Mouse (Mus musculus) heart, postnatal 0 days (tissue): ENCODE results near the gene Plekhg3. TPM values are rescaled to one million over a fixed set of nuclear protein-coding genes. Genes with fewer than 3 reads are reported as not detected.
A peak's percentile ranks its signal among the peaks of the same experiment; 100 is the strongest.

ENCODE experiments used
- ATAC-seq: fragments of 200-750 bp; cut with Nextera tagmentation; 2 replicates; pipeline ENCODE4 v1.8.0; 2017; ENCODE audit warnings: low read depth, moderate number of reproducible peaks, moderate library complexity; ENCODE audit not compliant: insufficient read depth
- DNase-seq: peaks from one replicate; pipeline ENCODE4 v3.0.0-alpha.2; 2016; ENCODE audit warnings: low spot score
- H3K27ac ChIP-seq: fragments of 300-500 bp; sonication (generic); 2 replicates; pipeline ENCODE4 v1.5.1; 2014; ENCODE audit warnings: low read depth, mild to moderate bottlenecking
- H3K27me3 ChIP-seq: fragments of 300-500 bp; sonication (generic); 2 replicates; pipeline ENCODE4 v1.6.1; 2014; ENCODE audit warnings: low read length, mixed read lengths; ENCODE audit not compliant: control insufficient read depth, insufficient read depth
- H3K36me3 ChIP-seq: fragments of 300-500 bp; sonication (generic); replicated peaks from 2 replicates; pipeline ENCODE4 v1.6.1; 2014; ENCODE audit warnings: low read length, mixed read lengths; ENCODE audit not compliant: control insufficient read depth, insufficient read depth
- H3K4me1 ChIP-seq: fragments of 300-500 bp; sonication (generic); 2 replicates; pipeline ENCODE4 v1.6.1; 2014; ENCODE audit warnings: antibody characterized with exemption; ENCODE audit not compliant: control insufficient read depth, insufficient read depth
- H3K4me2 ChIP-seq: fragments of 300-500 bp; sonication (generic); 2 replicates; pipeline ENCODE4 v1.6.1; 2014; ENCODE audit warnings: low read depth, mild to moderate bottlenecking, low read length, moderate library complexity
- H3K4me3 ChIP-seq: fragments of 300-500 bp; sonication (generic); 2 replicates; pipeline ENCODE4 v1.5.1; 2014; ENCODE audit warnings: low read depth, low read length
- H3K9ac ChIP-seq: fragments of 300-500 bp; sonication (generic); replicated peaks from 2 replicates; pipeline ENCODE4 v1.6.1; 2014; ENCODE audit warnings: low read depth, low read length, mixed read lengths
- H3K9me3 ChIP-seq: fragments of 300-500 bp; sonication (generic); replicated peaks from 2 replicates; pipeline ENCODE4 v1.6.1; 2016; ENCODE audit warnings: low read length; ENCODE audit not compliant: control insufficient read depth
- CTCF ChIP-seq: IDR thresholded peaks from 2 replicates; pipeline ENCODE4 v1.5.1; 2016; ENCODE audit warnings: antibody characterized with exemption, control low read depth, low read depth
- EP300 ChIP-seq: IDR thresholded peaks from 2 replicates; pipeline ENCODE4 v1.6.1; 2016; ENCODE audit warnings: antibody characterized with exemption, low read depth
- WGBS: fragments of 180-500 bp; shearing (Covaris S2); extraction: QIAGEN DNeasy Blood & Tissue Kit; methylation state at CpG from one replicate; pipeline ENCODE4 v1.1.7; 2014; 5-methylcytosine and 5-hydroxymethylcytosine counted together
- polyA plus RNA-seq: library from polyadenylated mRNA; unstranded; fragments of >200 nt; fragmentation: Nextera tagmentation; extraction: Ambion mirVana; gene quantifications from 2 replicates; pipeline ENCODE4 v1.2.1, GENCODE M21; 2015
- total RNA-seq: library from RNA; depleted of rRNA; stranded (reverse); fragments of >200 nt; gene quantifications from 2 replicates; pipeline ENCODE4 v1.2.3, GENCODE M21; 2014; ENCODE audit warnings: low replicate concordance

Plekhg3 gene
- total and polyA plus RNA-seq, 2 experiments from 2014 or later, result 3.7 to 21.7 TPM

DNA sequence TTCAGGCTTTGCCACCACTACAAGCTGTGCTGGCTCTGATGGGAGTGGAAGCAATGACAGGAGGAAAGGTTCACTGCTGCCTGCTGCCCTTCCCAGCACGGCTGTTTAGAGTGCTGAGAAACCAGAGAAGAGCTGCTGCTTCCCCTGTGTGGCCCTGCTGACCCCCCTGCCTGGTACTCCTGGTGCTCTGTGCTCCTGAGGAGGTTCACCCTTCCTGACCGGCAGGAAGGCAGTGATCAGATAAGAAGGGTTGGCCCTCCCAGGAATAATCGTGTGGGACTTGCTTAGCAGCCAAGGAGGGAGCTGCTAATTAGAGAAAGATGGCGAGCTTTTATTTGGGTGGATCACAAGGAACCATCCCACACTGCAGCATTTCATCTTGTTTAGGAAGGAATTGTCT lies 15.8 kb upstream of the Plekhg3 start:
- Histone ChIP-seq H3K9me3 (no peaks in the 10 kb centered on the region), H3K27me3 (no peaks in the 10 kb centered on the region), H3K4me3 (no peak overlapping the region), H3K4me1 (peaks cover 8% of the 10 kb centered on the region), H3K4me2 (no peak overlapping the region), H3K27ac (no peak overlapping the region), H3K36me3 (no peaks in the 10 kb centered on the region), H3K9ac (no peak overlapping the region)
- DNase-seq, result no peak
- ATAC-seq, result no peak
- no peak for TF ChIP-seq CTCF
- WGBS, result 19% methylated on average over 4 of the region's 4 CpGs

- H3K9me3 ChIP-seq, result no peaks in the 10 kb centered on the region
- no peaks in the 10 kb centered on the region for H3K36me3 ChIP-seq
- TF ChIP-seq CTCF, result no peak
- no peak for TF ChIP-seq EP300
- WGBS, result 79% methylated on average over 9 of the region's 9 CpGs
- H3K27me3 ChIP-seq, result no peaks in the 10 kb centered on the region
- no peak overlapping the region for H3K27ac ChIP-seq
- peaks cover 8% of the 10 kb centered on the region for H3K4me1 ChIP-seq
- no peak overlapping the region for H3K9ac ChIP-seq
- ATAC-seq (no peak), DNase-seq (no peak)
- no peak overlapping the region for H3K4me3 ChIP-seq
- H3K4me2 ChIP-seq, result no peak overlapping the region
Measured at GRCm38 (mm10) chr12:76518000-76518399, 12.7 kb upstream of the Plekhg3 start.

- WGBS, result 46% methylated on average over 12 of the region's 12 CpGs
- no peak overlapping the region for H3K4me2 ChIP-seq
- no peaks in the 10 kb centered on the region for H3K9me3 ChIP-seq
- H3K4me3 ChIP-seq, result no peak overlapping the region
- no peak for DNase-seq
- peak; percentile 41 for ATAC-seq
- H3K36me3 ChIP-seq, result no peaks in the 10 kb centered on the region
- TF ChIP-seq EP300, result no peak
- TF ChIP-seq CTCF, result 0 out of 2 replicates have a peak, but pooled peaks have one; percentile 0
- no peak overlapping the region for H3K9ac ChIP-seq
- H3K27ac ChIP-seq, result peak overlapping the region; percentile 9; the same call in 1 of the 2 replicates
- H3K27me3 ChIP-seq, result no peaks in the 10 kb centered on the region
- H3K4me1 ChIP-seq, result peaks cover 12% of the 10 kb centered on the region
Measured at GRCm38 (mm10) chr12:76518909-76519842, 11.5 kb upstream of the Plekhg3 start.

DNA sequence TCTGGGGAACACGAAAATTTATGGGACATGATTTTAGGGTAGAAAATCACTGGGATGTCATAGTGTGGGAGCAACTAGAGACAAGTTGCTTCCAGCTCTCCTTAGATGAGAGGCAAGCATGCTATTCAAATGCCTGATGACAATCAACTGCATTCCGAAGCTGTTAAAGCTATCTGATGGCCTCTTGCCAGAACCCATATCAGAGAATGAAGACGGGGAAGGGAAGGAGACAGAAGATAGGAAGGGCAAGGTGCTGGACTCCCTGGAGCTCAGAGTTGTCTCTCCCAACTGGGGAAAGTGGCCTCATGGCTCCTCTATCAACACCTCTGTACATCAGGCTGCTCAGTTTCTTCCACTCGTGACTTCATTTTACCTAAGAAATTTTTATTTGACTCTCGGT lies 7.0 kb upstream of the Plekhg3 start:
- Histone ChIP-seq H3K4me1 (peaks cover 11% of the 10 kb centered on the region), H3K4me3 (no peak overlapping the region), H3K36me3 (no peaks in the 10 kb centered on the region), H3K9me3 (no peaks in the 10 kb centered on the region), H3K4me2 (no peak overlapping the region), H3K27me3 (no peaks in the 10 kb centered on the region), H3K27ac (no peak overlapping the region), H3K9ac (no peak overlapping the region)
- no peak for DNase-seq
- WGBS, result 32% methylated on average over 5 of the region's 5 CpGs
- no peak for ATAC-seq
- no peak for TF ChIP-seq EP300
- no peak for TF ChIP-seq CTCF

GRCm38 (mm10) chr12:76524915-76525314 lies 5.8 kb upstream of the Plekhg3 start:
- H3K27me3 ChIP-seq, result no peaks in the 10 kb centered on the region
- H3K27ac ChIP-seq, result no peak overlapping the region
- 0 out of 2 replicates have a peak, but pooled peaks cover 4% of the 10 kb centered on the region for H3K4me1 ChIP-seq
- WGBS, result 97% methylated on average over 3 of the region's 3 CpGs
- no peak overlapping the region for H3K4me3 ChIP-seq
- DNase-seq, result no peak
- TF ChIP-seq EP300, result no peak
- no peaks in the 10 kb centered on the region for H3K9me3 ChIP-seq
- H3K36me3 ChIP-seq, result no peaks in the 10 kb centered on the region
- H3K9ac ChIP-seq, result no peak overlapping the region
- ATAC-seq, result no peak
- no peak overlapping the region for H3K4me2 ChIP-seq
